Mouse (Mus musculus) bone marrow, adult 2 months (tissue): ENCODE data around the gene Ssxb5. TPM values are rescaled to one million over a fixed set of nuclear protein-coding genes. Genes with fewer than 3 reads are reported as not detected.
"Not testable (repeated sequence)": the region's sequence is repeated elsewhere in the genome, so short reads cannot be mapped to it uniquely, and the experiment has no call there.

ENCODE experiments used
- H3K27ac ChIP-seq: fragments of 200-500 bp; 2 replicates; pipeline ENCODE4 v1.5.1; 2012; ENCODE audit warnings: low read depth, mild to moderate bottlenecking, control low read depth, inconsistent platforms, low read length; ENCODE audit not compliant: control insufficient read depth, poor library complexity, insufficient read depth
- H3K4me1 ChIP-seq: fragments of 200-500 bp; 2 replicates; pipeline ENCODE4 v1.6.1; 2011; ENCODE audit warnings: low read length; ENCODE audit not compliant: control insufficient read depth, insufficient read depth
- H3K4me3 ChIP-seq: fragments of 200-500 bp; replicated peaks from 2 replicates; pipeline ENCODE3; 2011; ENCODE audit warnings: mild to moderate bottlenecking, low read depth, low read length, control low read depth; ENCODE audit not compliant: control insufficient read depth
- CTCF ChIP-seq: fragments of 200-500 bp; IDR thresholded peaks from 2 replicates; pipeline ENCODE4 v1.5.1; 2011; ENCODE audit warnings: low read length, control low read depth; ENCODE audit not compliant: control insufficient read depth, insufficient read depth
- POLR2A ChIP-seq: fragments of 200-500 bp; IDR thresholded peaks from 2 replicates; pipeline ENCODE4 v1.6.1; 2011; ENCODE audit warnings: low read depth, mild to moderate bottlenecking, control low read depth, low read length, borderline replicate concordance; ENCODE audit not compliant: control insufficient read depth
- WGBS: fragments of 180-500 bp; shearing (Covaris S2); methylation state at CpG from one replicate; pipeline ENCODE4 v1.1.7; 2018; 5-methylcytosine and 5-hydroxymethylcytosine counted together
- polyA plus RNA-seq: library from polyadenylated mRNA; stranded (reverse); fragments of >200 nt; gene quantifications from 2 replicates; pipeline ENCODE4 v1.2.4, GENCODE M21; 2011; ENCODE audit warnings: low replicate concordance; ENCODE audit not compliant: missing spikeins, insufficient read depth, insufficient read length

Ssxb5 gene
- polyA plus RNA-seq, result not detected in 2 replicates

DNA sequence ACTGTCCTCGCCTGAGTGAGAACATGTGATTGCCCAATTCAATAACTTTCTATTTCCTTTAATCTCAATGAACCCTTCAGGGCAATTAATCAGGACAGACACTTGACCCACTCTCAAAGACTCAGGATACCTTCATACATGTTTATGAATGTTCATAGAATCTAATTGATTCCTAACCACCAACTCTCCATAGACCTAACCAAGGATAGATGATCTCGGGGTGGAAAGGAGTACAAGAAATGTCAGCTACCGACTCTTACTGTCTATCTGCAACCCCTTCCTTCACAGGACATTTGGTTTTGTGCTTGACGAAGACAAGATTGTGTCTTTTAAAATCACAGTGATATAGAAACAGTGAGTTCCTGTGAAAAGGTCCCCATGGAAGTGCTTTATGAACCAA lies at the start of gene Ssxb5:
TSS of gene Ssxb5 (plus strand) at position 301 of the 400 bp plus-strand sequence.
- not testable (repeated sequence) for H3K4me1 ChIP-seq, H3K27ac ChIP-seq, H3K4me3 ChIP-seq
- 69% methylated on average over 4 of the region's 4 CpGs for WGBS

DNA sequence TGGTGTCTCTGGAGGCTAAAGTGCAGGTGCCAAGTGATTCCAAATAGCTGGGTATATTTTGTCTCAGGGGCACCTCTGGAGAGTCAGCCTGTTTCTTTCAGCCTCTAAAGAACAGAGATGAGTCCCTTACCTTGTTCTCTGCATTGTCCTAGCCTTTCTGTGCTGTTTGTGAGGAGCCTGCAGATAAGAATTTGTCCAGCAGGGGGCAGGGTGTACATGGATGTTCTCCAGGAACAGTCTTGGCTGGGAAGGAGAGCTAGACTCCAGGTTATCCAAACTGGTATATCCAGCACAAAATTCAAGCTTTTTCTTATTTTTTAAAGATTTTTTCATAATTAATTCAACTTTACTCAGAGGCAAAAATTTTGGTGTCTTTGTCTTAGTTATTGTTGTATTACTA lies 28.6 kb downstream of the Ssxb5 start:
- no peaks in the 10 kb centered on the region for H3K4me1 ChIP-seq
- H3K4me3 ChIP-seq, result no peak overlapping the region
- no peak overlapping the region for H3K27ac ChIP-seq
- TF ChIP-seq POLR2A (no peak), CTCF (no peak)

DNA sequence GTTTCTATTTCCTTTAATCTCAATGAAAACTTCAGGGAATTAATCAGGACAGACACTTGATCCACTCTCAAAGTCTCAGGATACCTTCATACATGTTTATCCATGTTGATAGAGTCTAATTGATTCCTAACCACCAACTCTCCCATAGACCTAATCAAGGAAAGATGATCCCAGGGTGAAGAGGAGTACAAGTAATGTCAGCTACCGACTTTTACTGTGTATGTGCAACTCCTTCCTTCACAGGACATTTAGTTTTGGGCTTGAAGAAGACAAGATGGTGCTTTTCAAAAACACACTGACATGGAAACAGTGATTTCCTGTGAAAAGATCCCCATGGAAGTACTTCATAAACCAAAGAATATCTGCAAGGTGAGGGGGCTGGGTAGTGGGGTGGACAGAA lies 40.2 kb downstream of the Ssxb5 start, which contains the start of gene Gm6592:
TSS of gene Gm6592 (plus strand) at position 301 of the 400 bp plus-strand sequence.
- Histone ChIP-seq H3K27ac (no peak within 1 kb of the TSS), H3K4me3 (no peak within 1 kb of the TSS), H3K4me1 (no peaks in the 10 kb centered on the region)
- TF ChIP-seq POLR2A, result no peak
- TF ChIP-seq CTCF, result no peak
- WGBS, result 73% methylated on average over 1 of the region's 1 CpGs

DNA sequence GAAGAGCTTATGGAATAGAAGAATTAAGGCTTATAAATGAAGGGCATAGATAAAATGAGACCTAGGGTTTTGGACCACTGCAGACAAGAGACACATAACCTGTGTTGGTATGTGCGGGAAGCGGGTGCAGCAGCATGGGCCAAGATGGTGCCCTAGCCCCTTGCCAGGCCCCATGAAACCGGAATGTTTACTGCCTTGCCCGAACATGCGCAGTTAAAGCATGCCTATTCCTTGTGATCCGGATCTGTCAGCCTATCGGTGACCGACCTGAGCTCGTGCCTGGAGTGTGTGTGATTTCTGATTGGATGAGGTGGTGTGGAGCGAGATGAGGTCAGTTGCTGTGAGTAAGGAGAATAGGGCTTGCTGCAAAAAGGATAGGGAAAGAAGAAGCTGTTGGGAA lies 49.0 kb downstream of the Ssxb5 start:
- 82% methylated on average over 10 of the region's 10 CpGs for WGBS
- no peak overlapping the region for H3K27ac ChIP-seq
- H3K4me1 ChIP-seq, result no peaks in the 10 kb centered on the region
- TF ChIP-seq POLR2A, result no peak
- TF ChIP-seq CTCF, result no peak
- no peak overlapping the region for H3K4me3 ChIP-seq

Other genes starting within 250 kb of the Ssxb5 start
- gene Ssxb3, start 211.9 kb upstream of the Ssxb5 start, polyA plus RNA-seq, result not detected in 2 replicates
- not detected in 2 replicates for gene Ssxb8, start 112.8 kb upstream of the Ssxb5 start, polyA plus RNA-seq
- gene Ssx9, start 55.3 kb upstream of the Ssxb5 start, polyA plus RNA-seq, result not detected in 2 replicates
- not detected in 2 replicates for gene Gm6592, start 40.3 kb downstream of the Ssxb5 start, polyA plus RNA-seq
- not detected in 2 replicates for gene Gm5751, start 70.6 kb downstream of the Ssxb5 start, polyA plus RNA-seq
- 0.57 and 0.63 TPM in 2 replicates for gene B630019K06Rik, start 88.7 kb downstream of the Ssxb5 start, polyA plus RNA-seq
- not detected in 2 replicates for gene Fthl17b, start 159.3 kb downstream of the Ssxb5 start, polyA plus RNA-seq
- gene Fthl17c, start 172.9 kb downstream of the Ssxb5 start, polyA plus RNA-seq, result not detected in 2 replicates
- gene Fthl17d, start 183.1 kb downstream of the Ssxb5 start, polyA plus RNA-seq, result not detected in 2 replicates
- gene Fthl17e, start 229.8 kb downstream of the Ssxb5 start, polyA plus RNA-seq, result not detected in 2 replicates